Mouse (Mus musculus): ENCODE measurements around the gene Vav3. TPM values are rescaled to one million over a fixed set of nuclear protein-coding genes. Genes with fewer than 3 reads are reported as not detected.
A peak's percentile ranks its signal among the peaks of the same experiment; 100 is the strongest.

Vav3 gene
- polyA plus RNA-seq, 1 experiment from 2014 or later, result 15.4 TPM

DNA sequence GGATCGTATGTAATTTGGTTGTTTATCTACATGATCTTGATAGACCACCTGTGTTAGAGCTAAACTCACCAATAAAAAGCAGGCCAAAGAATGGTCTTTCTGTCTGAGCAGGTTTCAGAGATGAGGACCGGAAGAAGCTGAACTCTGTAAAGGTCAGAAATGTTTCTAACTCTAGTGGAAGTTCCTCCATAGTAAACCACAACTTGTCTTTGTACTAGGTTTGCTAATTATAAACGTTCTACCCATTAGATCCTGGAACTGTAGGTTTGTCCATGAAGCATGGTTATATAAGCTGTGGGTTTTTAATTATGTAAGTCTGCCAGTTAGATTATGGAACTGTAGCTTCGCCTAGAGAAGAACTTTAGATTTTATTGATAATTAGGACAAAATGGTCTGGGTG, 20.3 kb downstream of the Vav3 start:
- H3K4me1 ChIP-seq (replicated peaks), result peaks cover 5% of the 10 kb centered on the region
- H3K4me2 ChIP-seq, result no peak overlapping the region
- H3K27me3 ChIP-seq, result no peaks in the 10 kb centered on the region
- no peaks in the 10 kb centered on the region for H3K9me3 ChIP-seq
- no peak overlapping the region for H3K4me3 ChIP-seq
- H3K27ac ChIP-seq (replicated peaks), result no peak overlapping the region
- no peak for ATAC-seq (ENCODE audit: low FRiP score, low read depth)
- no peak overlapping the region for H3K9ac ChIP-seq
- no peaks in the 10 kb centered on the region for H3K36me3 ChIP-seq
- 86% methylated on average over 4 of the region's 4 CpGs for WGBS

DNA sequence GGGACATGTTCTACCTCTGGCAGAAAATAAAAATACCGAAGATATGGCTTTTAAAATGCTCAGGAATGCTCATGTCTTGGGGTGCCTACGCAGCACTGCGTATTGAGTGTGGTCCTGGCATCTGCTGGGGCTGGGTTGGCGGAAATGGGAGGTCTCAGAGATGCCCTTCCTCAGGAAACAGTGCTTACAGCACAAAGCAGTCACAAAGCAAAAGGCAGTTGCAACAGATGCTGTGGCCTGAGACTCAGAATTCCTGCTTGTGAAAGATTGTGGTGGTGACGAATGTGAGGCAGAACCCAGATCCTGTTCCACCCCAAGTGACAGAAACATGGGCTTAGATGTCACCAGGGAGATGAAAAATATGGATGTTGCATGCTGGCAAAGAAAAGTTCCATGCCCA, 21.4 kb downstream of the Vav3 start:
- Histone ChIP-seq H3K9me3 (no peaks in the 10 kb centered on the region), H3K9ac (no peak overlapping the region), H3K4me1 (replicated peaks) (peaks cover 12% of the 10 kb centered on the region), H3K27me3 (no peaks in the 10 kb centered on the region), H3K4me2 (no peak overlapping the region), H3K27ac (replicated peaks) (no peak overlapping the region), H3K36me3 (no peaks in the 10 kb centered on the region), H3K4me3 (no peak overlapping the region)
- WGBS, result 90% methylated on average over 5 of the region's 5 CpGs
- no peak for ATAC-seq (ENCODE audit: low FRiP score, low read depth)

DNA sequence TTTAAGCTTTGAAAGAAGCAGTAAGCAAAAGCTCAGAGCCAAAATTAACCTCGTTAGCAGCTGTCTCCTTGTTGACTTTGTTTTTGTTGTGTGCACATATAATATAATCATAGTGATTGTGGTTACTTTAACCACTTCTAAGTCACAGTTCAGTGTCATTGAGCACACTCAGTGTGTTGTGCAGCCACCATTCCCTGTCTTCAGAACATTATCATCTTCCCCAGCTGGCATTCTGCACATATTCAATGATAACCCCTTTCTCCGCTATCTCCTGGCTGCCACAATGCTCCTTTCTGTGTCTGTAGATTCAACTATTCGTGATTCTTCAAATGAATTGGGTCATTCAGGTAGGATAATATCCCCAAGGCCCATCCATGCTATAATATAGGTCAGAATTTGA, 21.9 kb downstream of the Vav3 start:
- 81% methylated on average over 3 of the region's 3 CpGs for WGBS
- Histone ChIP-seq H3K36me3 (no peaks in the 10 kb centered on the region), H3K27me3 (no peaks in the 10 kb centered on the region), H3K4me3 (no peak overlapping the region), H3K4me2 (no peak overlapping the region), H3K4me1 (replicated peaks) (peaks cover 12% of the 10 kb centered on the region), H3K9ac (no peak overlapping the region), H3K27ac (replicated peaks) (no peak overlapping the region), H3K9me3 (no peaks in the 10 kb centered on the region)
- ATAC-seq (ENCODE audit: low FRiP score, low read depth), result no peak

DNA sequence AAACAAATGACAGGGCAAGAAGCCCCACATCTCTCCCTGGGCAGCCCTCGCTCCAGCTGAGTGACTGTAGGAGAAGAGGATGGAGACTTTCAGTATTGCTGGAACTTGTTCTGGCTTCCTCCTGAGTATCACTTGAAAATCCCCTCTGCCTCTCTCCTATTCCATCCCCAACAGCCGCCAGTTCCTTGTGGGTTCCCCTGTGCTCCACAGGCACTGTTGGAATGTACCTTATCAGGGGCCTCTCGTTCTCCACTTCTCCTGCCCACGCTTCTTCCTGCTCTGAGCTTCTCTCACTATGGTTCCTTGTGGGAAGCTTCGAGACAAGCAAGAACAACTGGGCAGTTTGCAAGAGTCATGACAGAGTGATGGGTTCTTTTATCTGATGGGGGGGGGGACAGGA, 23.1 kb downstream of the Vav3 start:
- H3K4me1 ChIP-seq (replicated peaks), result peaks cover 12% of the 10 kb centered on the region
- WGBS, result 88% methylated on average over 5 of the region's 5 CpGs
- H3K27me3 ChIP-seq, result no peaks in the 10 kb centered on the region
- H3K9ac ChIP-seq, result no peak overlapping the region
- H3K4me2 ChIP-seq, result no peak overlapping the region
- H3K4me3 ChIP-seq, result no peak overlapping the region
- H3K27ac ChIP-seq (replicated peaks), result no peak overlapping the region
- ATAC-seq (ENCODE audit: low FRiP score, low read depth), result no peak
- H3K9me3 ChIP-seq, result no peaks in the 10 kb centered on the region
- H3K36me3 ChIP-seq, result no peaks in the 10 kb centered on the region

DNA sequence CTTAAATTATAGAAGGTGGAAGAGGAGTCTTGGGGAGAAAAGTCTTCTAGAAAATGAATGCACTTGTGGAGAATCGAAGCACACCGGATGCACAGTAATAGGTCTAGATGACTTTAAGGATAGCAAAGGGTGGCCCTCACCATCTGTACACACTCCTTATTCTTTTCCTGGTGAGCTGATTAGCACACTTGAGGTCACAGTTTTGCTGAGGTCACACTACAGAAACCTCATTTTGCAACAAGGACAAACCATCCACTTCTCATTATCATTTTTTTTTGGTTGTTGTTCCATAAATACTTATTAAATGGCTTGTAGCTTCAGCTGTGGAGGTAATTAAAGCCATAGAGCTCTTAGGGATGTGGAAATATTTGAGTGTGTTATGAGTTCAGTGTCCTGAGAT, 25.4 kb downstream of the Vav3 start:
- Histone ChIP-seq H3K27ac (replicated peaks) (no peak overlapping the region), H3K36me3 (no peaks in the 10 kb centered on the region), H3K9me3 (no peaks in the 10 kb centered on the region), H3K27me3 (no peaks in the 10 kb centered on the region), H3K4me3 (no peak overlapping the region), H3K4me2 (no peak overlapping the region), H3K9ac (no peak overlapping the region), H3K4me1 (replicated peaks) (peaks cover 12% of the 10 kb centered on the region)
- ATAC-seq (ENCODE audit: low FRiP score, low read depth), result peak; percentile 32; the same call in 1 of the 2 replicates
- 94% methylated on average over 2 of the region's 2 CpGs for WGBS

DNA sequence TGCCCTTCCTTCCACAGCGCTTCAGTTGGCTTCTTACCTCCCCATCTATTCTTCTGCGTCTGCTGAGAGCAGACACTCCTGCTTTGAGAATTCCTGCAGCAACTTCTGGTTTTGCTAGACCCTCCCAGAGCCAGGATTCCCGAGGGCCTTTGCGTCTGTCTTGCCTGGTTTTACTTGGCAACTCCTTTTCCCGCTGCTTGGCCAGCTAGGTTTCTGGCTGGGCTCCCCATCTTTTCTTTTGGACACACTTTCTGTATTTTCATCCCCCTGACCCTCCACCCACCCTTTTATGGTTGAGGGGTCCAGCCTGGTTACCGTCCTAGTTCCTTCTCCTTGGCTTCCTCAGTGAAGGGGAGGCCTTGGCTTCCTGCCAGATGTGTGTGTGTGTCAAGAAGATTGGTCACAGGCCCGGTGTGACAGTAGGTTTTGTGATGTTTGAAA, 26.0 kb downstream of the Vav3 start:
- H3K27ac ChIP-seq (replicated peaks), result no peak overlapping the region
- ATAC-seq (ENCODE audit: low FRiP score, low read depth), result peak; percentile 27; the same call in 1 of the 2 replicates
- H3K27me3 ChIP-seq, result no peaks in the 10 kb centered on the region
- H3K4me1 ChIP-seq (replicated peaks), result peaks cover 12% of the 10 kb centered on the region
- 45% methylated on average over 7 of the region's 7 CpGs for WGBS
- H3K9ac ChIP-seq, result no peak overlapping the region
- no peak overlapping the region for H3K4me3 ChIP-seq
- H3K36me3 ChIP-seq, result no peaks in the 10 kb centered on the region
- no peaks in the 10 kb centered on the region for H3K9me3 ChIP-seq
- H3K4me2 ChIP-seq, result no peak overlapping the region

DNA sequence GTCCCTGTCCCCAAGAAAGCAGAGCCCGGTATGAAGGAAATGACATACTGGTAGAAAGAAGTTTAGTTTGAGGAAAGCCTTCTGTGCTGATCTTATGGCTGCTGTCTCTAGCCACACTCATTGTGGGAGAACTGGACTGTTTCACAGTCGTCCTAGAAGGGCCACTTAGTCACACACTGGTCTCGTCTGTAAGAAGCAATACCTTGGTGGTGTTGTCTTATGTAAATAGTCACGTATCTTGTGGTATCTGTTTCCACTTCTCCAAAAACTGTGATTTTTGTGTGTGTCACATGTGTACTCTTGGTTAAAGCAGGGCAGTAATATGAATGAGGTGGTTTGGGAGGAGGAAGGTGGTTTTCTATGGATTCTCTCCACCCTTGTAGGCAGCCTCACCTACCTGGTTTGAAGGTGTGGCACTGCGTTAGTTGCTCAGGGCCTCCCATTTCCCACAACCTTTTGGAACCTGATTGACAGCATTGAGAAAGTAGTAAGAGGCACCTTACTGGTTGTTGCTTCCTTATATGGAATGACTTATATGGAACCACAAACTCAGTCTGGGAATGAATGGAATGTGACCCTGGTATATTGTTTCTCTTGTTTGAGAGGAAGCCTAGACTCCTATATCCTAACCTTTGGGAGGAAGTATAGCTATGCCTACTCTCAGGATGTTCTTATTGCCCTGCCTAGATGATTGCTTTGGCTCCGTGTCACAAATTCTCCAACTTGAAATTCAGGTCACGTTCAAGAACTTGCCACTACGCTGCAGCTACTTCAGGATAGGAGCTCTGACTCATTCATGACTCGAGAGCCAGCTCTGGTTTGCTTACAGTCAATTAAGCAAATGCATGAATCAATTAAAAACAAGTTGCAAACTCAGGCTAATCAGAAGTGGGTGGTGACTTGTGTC, 28.2 kb downstream of the Vav3 start:
- no peak for ATAC-seq (ENCODE audit: low FRiP score, low read depth)
- no peaks in the 10 kb centered on the region for H3K27me3 ChIP-seq
- H3K9ac ChIP-seq, result no peak overlapping the region
- no peaks in the 10 kb centered on the region for H3K36me3 ChIP-seq
- H3K27ac ChIP-seq (replicated peaks), result no peak overlapping the region
- H3K9me3 ChIP-seq, result no peaks in the 10 kb centered on the region
- no peak overlapping the region for H3K4me2 ChIP-seq
- H3K4me3 ChIP-seq, result no peak overlapping the region
- 79% methylated on average over 9 of the region's 9 CpGs for WGBS
- peaks cover 12% of the 10 kb centered on the region for H3K4me1 ChIP-seq (replicated peaks)

DNA sequence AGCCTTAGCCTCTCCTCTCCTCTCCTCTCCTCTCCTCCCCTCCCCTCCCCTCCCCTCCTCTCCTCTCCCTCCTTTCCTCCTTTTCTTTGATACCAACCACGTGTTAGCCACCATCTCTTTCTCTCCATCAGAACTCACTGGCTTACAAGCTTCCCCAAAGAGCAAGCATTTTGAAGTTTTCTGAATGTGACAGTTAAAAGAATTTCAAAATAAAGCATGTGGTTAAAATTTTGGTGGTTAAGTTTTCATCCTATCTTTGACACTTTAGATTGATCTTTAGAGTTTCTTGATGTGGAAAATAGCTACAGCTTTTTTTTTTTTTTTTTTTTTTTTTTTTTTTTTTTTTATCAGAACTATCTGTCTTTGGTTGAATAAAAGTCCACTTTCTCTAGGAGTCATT, 31.1 kb downstream of the Vav3 start:
- Histone ChIP-seq H3K27me3 (no peaks in the 10 kb centered on the region), H3K9ac (no peak overlapping the region), H3K36me3 (no peaks in the 10 kb centered on the region), H3K4me3 (no peak overlapping the region), H3K4me1 (replicated peaks) (no peaks in the 10 kb centered on the region), H3K4me2 (no peak overlapping the region), H3K27ac (replicated peaks) (no peak overlapping the region), H3K9me3 (no peaks in the 10 kb centered on the region)
- no peak for ATAC-seq (ENCODE audit: low FRiP score, low read depth)
- WGBS, result no CpG with 5 or more reads among the region's 1 CpGs

DNA sequence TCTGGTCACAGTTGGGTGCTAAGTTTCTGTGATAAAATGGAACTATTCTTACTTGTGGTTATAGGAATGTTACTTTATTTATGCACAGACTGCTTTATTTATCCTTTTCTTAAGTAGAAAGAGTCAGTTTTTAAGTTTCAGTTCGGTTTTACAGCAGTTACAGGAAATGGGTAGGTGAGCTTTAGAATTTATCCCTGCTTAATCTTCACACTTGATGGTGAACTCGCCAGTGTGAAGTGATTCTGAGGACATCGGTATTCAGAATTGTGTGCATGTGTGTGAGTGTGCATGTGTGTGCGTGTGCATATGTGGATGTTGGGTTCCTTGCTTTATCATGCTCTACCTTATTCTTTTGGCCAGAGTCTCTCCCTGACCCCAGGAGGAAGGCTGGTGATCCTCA, 32.2 kb downstream of the Vav3 start:
- no peaks in the 10 kb centered on the region for H3K36me3 ChIP-seq
- no peak for ATAC-seq (ENCODE audit: low FRiP score, low read depth)
- H3K9me3 ChIP-seq, result no peaks in the 10 kb centered on the region
- H3K9ac ChIP-seq, result no peak overlapping the region
- H3K4me3 ChIP-seq, result no peak overlapping the region
- H3K4me2 ChIP-seq, result no peak overlapping the region
- no peaks in the 10 kb centered on the region for H3K4me1 ChIP-seq (replicated peaks)
- 91% methylated on average over 4 of the region's 4 CpGs for WGBS
- H3K27ac ChIP-seq (replicated peaks), result no peak overlapping the region
- no peaks in the 10 kb centered on the region for H3K27me3 ChIP-seq

DNA sequence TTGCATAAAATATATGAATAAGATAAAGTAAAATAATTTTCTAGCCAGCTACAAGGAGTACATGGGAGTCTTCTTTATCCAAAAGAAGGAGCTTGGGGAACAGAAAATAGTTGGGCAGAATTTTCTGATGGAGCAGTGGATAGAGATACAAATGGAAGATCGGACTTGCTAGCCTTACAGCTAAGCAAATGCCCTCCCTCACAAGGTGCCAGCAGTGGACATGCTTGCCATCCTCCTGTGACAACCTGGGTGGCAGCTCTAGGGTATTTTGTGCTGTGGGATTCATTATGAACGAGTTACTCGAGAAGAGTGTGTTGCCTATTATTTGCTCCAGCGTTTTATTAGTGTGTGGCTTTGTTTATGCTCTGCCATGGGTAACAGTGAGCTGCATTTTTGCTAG, 37.8 kb downstream of the Vav3 start:
- no peak overlapping the region for H3K27ac ChIP-seq (replicated peaks)
- ATAC-seq (ENCODE audit: low FRiP score, low read depth), result no peak
- WGBS, result 63% methylated on average over 4 of the region's 4 CpGs

DNA sequence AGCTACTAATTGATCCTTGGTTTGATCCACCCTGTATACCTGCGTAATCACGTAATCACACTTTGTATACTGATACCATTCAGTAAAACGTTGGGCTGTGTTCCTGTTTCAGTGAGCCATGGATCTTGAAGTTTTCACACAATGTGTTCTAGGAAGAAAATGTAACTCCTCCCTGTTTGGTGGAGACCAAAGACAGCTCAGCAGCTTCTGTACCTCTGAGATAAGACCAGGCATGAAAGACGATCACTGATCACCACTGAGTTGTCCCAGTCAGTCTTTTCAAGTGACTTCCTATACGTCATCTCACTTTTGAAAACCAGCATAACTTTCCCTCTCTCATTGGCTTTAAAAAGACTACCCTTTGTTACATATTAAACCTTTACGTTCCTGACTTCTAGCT, 38.2 kb downstream of the Vav3 start:
- ATAC-seq (ENCODE audit: low FRiP score, low read depth), result no peak
- no peaks in the 10 kb centered on the region for H3K9me3 ChIP-seq
- no peak overlapping the region for H3K4me2 ChIP-seq
- H3K9ac ChIP-seq, result no peak overlapping the region
- H3K36me3 ChIP-seq, result no peaks in the 10 kb centered on the region
- 82% methylated on average over 6 of the region's 6 CpGs for WGBS
- no peak overlapping the region for H3K27ac ChIP-seq (replicated peaks)
- H3K4me3 ChIP-seq, result no peak overlapping the region
- H3K27me3 ChIP-seq, result no peaks in the 10 kb centered on the region
- H3K4me1 ChIP-seq (replicated peaks), result no peaks in the 10 kb centered on the region

More for the DNA sequence above, 37.8 kb downstream of the Vav3 start:
- no peaks in the 10 kb centered on the region for H3K9me3 ChIP-seq
- H3K4me2 ChIP-seq, result no peak overlapping the region
- no peaks in the 10 kb centered on the region for H3K4me1 ChIP-seq (replicated peaks)
- no peak overlapping the region for H3K4me3 ChIP-seq
- no peaks in the 10 kb centered on the region for H3K27me3 ChIP-seq
- no peaks in the 10 kb centered on the region for H3K36me3 ChIP-seq
- no peak overlapping the region for H3K9ac ChIP-seq

DNA sequence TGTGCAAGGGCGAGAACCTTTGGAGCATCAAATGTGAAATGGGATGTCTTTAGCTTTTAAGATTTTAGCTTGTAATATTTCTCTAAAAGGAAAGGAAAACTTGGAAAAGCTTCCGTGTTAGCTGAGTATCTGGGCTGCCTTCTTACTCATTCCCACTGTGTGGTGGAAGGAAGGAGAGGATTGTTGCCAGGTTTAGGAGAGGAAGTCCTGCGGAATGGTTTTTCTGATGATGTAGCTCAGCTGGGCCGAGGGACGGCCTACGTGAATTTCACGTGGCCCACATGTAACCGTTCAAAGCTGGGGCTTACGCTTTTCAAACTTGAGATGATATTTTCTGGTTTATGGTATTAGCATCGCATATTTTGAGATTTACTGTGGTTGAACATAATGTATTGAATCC, 48.3 kb downstream of the Vav3 start:
- Histone ChIP-seq H3K4me1 (replicated peaks) (no peaks in the 10 kb centered on the region), H3K9me3 (no peaks in the 10 kb centered on the region), H3K27ac (replicated peaks) (no peak overlapping the region), H3K9ac (no peak overlapping the region), H3K27me3 (no peaks in the 10 kb centered on the region), H3K4me3 (no peak overlapping the region), H3K36me3 (no peaks in the 10 kb centered on the region), H3K4me2 (no peak overlapping the region)
- 93% methylated on average over 10 of the region's 10 CpGs for WGBS
- ATAC-seq (ENCODE audit: low FRiP score, low read depth), result no peak

DNA sequence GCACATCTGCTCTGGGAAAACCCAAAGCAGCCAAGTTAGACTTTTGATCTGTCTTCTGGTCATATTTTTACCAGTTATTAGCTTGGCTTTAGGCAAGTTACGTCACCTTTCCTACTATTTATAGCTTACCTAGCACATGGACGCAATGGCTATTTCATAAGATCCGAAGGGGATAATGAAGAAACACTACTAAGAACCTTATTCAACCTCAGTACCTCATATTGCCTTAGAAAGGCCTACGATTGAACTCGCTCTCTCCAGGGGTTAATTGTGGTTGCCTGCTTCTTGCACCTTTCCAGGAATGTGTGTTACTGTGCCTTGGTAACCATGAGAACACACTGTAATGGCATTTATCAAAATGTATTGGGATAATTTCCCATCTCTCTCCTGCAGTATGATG, 61.1 kb downstream of the Vav3 start:
- Histone ChIP-seq H3K9ac (no peak overlapping the region), H3K9me3 (no peaks in the 10 kb centered on the region), H3K27ac (replicated peaks) (no peak overlapping the region), H3K36me3 (no peaks in the 10 kb centered on the region), H3K27me3 (no peaks in the 10 kb centered on the region), H3K4me3 (no peak overlapping the region), H3K4me2 (no peak overlapping the region), H3K4me1 (replicated peaks) (no peaks in the 10 kb centered on the region)
- no peak for ATAC-seq (ENCODE audit: low FRiP score, low read depth)
- WGBS, result 86% methylated on average over 5 of the region's 5 CpGs
